Mouse (Mus musculus): ENCODE results near the gene Rbm8a2.

DNA sequence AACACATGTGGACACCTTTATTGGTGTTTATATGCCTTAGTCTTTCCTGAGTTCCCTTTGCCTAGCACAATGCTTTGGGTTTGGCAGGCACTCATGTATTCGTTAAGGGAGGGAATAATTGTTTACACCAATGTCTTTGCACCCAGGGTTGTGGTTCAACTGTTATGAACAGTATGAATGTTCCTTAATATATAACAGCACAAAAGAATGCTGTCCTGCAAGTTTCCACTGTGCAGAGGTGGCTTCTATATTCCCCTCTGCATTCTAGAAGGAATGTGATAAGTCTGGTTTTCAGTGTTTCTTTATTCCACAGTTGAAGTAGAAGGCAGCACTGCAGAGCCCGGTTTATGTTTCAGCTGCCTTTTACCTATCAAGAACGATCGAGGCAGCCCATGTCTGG is 10.0 kb upstream of the Rbm8a2 start:
- no peak for TF ChIP-seq CTCF (IDR thresholded peaks at IDR 0.05; ENCODE audit: insufficient read depth, low read depth, low read length)
- no peak for TF ChIP-seq POLR2A (IDR thresholded peaks at IDR 0.05; ENCODE audit: insufficient read depth, low read depth, low read length)

All from olfactory bulb, adult 2 months (tissue).